In the genomic region with DNA sequence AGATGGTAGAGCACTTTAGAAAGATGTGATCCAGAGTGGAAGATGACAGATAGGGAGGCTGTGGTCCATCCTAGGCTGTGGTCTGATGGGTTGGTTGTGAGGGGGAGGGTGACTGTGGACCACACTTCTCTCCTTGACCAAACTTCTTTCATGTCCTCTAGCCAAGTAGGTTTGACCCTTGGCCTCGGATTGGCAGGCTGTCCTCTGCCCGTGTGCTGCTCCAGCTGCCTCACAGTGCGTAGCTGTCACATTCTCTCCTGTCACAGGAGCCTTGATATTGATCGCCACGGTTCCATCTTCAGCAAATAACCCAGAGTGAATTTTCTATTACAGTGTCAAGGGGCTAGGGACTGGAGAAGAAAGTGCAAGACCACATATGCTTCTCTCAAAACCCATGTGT, we compare ENCODE assay signal across 8 mouse cellular contexts.
"Had no signal": no experiment of that assay in that cellular context is flagged by ENCODE, and none has a peak within 500 bp of the region (broad histone marks: within the 10 kb centered on the region; RNA-seq: fewer than 3 reads in every experiment).

No protein-coding gene starts in this region.

- DNase-seq: liver, postnatal 0 days; lung, adult 2 months; lung, postnatal 14 days; lung, postnatal 36 days; right cerebral cortex, postnatal 14 days; thymus, adult 2 months; thymus, postnatal 25 days; thymus, postnatal 4 days had no signal
